Mouse (Mus musculus): ENCODE results near the gene Mier1. TPM values are rescaled to one million over a fixed set of nuclear protein-coding genes. Genes with fewer than 3 reads are reported as not detected.

Mier1 gene
- polyA plus RNA-seq, 1 experiment = 9.7 TPM

GRCm38 (mm10) chr4:103178635-103179318 is 64.6 kb downstream of the Mier1 start:
- no peaks in the 10 kb centered on the region for H3K4me1 ChIP-seq (ENCODE audit: control insufficient read depth, insufficient read depth, insufficient read length)
- no peak overlapping the region for H3K4me3 ChIP-seq (ENCODE audit: extremely low read depth, insufficient read depth, insufficient read length)
- no peak for TF ChIP-seq CTCF (IDR thresholded peaks at IDR 0.05; ENCODE audit: extremely low read depth, insufficient read depth, insufficient read length, insufficient replicate concordance)
- no peak for TF ChIP-seq POLR2A (IDR thresholded peaks at IDR 0.05; ENCODE audit: low read depth, low read length)
- H3K27me3 ChIP-seq (ENCODE audit: control insufficient read depth, insufficient read depth, low read length) = no peaks in the 10 kb centered on the region
- DNase-seq (ENCODE audit: low read depth in 1 of 2, low spot score in 2 of 2) = no peak
- WGBS = 86% methylated on average over 7 of the region's 7 CpGs
- H3K27ac ChIP-seq (ENCODE audit: insufficient read depth, low read length) = no peak overlapping the region
- H3K36me3 ChIP-seq (ENCODE audit: control insufficient read depth, insufficient read depth, low read length) = peaks cover 4% of the 10 kb centered on the region; the same call in 1 of the 2 replicates

- no peaks in the 10 kb centered on the region for H3K4me1 ChIP-seq (ENCODE audit: control insufficient read depth, insufficient read depth, insufficient read length)
- 83% methylated on average over 3 of the region's 3 CpGs for WGBS
- no peaks in the 10 kb centered on the region for H3K27me3 ChIP-seq (ENCODE audit: control insufficient read depth, insufficient read depth, low read length)
- H3K4me3 ChIP-seq (ENCODE audit: extremely low read depth, insufficient read depth, insufficient read length) = no peak overlapping the region
- peaks cover 3% of the 10 kb centered on the region; the same call in 1 of the 2 replicates for H3K36me3 ChIP-seq (ENCODE audit: control insufficient read depth, insufficient read depth, low read length)
- H3K27ac ChIP-seq (ENCODE audit: insufficient read depth, low read length) = no peak overlapping the region
- no peak for DNase-seq (ENCODE audit: low read depth in 1 of 2, low spot score in 2 of 2)
- TF ChIP-seq POLR2A (IDR thresholded peaks at IDR 0.05; ENCODE audit: low read depth, low read length) (no peak), CTCF (IDR thresholded peaks at IDR 0.05; ENCODE audit: extremely low read depth, insufficient read depth, insufficient read length, insufficient replicate concordance) (no peak)
Observed at GRCm38 (mm10) chr4:103179581-103179980, 65.4 kb downstream of the Mier1 start.

- Histone ChIP-seq H3K36me3 (ENCODE audit: control insufficient read depth, insufficient read depth, low read length) (peaks cover 5% of the 10 kb centered on the region; the same call in 1 of the 2 replicates), H3K27ac (ENCODE audit: insufficient read depth, low read length) (no peak overlapping the region), H3K4me1 (ENCODE audit: control insufficient read depth, insufficient read depth, insufficient read length) (no peaks in the 10 kb centered on the region), H3K4me3 (ENCODE audit: extremely low read depth, insufficient read depth, insufficient read length) (no peak overlapping the region), H3K27me3 (ENCODE audit: control insufficient read depth, insufficient read depth, low read length) (no peaks in the 10 kb centered on the region)
- no peak for DNase-seq (ENCODE audit: low read depth in 1 of 2, low spot score in 2 of 2)
- WGBS = 90% methylated on average over 8 of the region's 8 CpGs
- TF ChIP-seq POLR2A (IDR thresholded peaks at IDR 0.05; ENCODE audit: low read depth, low read length) (no peak), CTCF (IDR thresholded peaks at IDR 0.05; ENCODE audit: extremely low read depth, insufficient read depth, insufficient read length, insufficient replicate concordance) (no peak)
Observed at GRCm38 (mm10) chr4:103180300-103180888, 66.2 kb downstream of the Mier1 start.

- no peak for DNase-seq (ENCODE audit: low read depth in 1 of 2, low spot score in 2 of 2)
- Histone ChIP-seq H3K36me3 (ENCODE audit: control insufficient read depth, insufficient read depth, low read length) (peaks cover 8% of the 10 kb centered on the region), H3K27me3 (ENCODE audit: control insufficient read depth, insufficient read depth, low read length) (no peaks in the 10 kb centered on the region), H3K4me1 (ENCODE audit: control insufficient read depth, insufficient read depth, insufficient read length) (no peaks in the 10 kb centered on the region), H3K27ac (ENCODE audit: insufficient read depth, low read length) (no peak overlapping the region), H3K4me3 (ENCODE audit: extremely low read depth, insufficient read depth, insufficient read length) (no peak overlapping the region)
- no peak for TF ChIP-seq POLR2A (IDR thresholded peaks at IDR 0.05; ENCODE audit: low read depth, low read length)
- WGBS = 89% methylated on average over 8 of the region's 8 CpGs
Observed at GRCm38 (mm10) chr4:103188786-103189640, 74.8 kb downstream of the Mier1 start.

GRCm38 (mm10) chr4:103192421-103192820 is 78.2 kb downstream of the Mier1 start:
- H3K36me3 ChIP-seq (ENCODE audit: control insufficient read depth, insufficient read depth, low read length) = peaks cover 5% of the 10 kb centered on the region
- H3K4me3 ChIP-seq (ENCODE audit: extremely low read depth, insufficient read depth, insufficient read length) = no peak overlapping the region
- 88% methylated on average over 2 of the region's 2 CpGs for WGBS
- H3K27me3 ChIP-seq (ENCODE audit: control insufficient read depth, insufficient read depth, low read length) = no peaks in the 10 kb centered on the region
- DNase-seq (ENCODE audit: low read depth in 1 of 2, low spot score in 2 of 2) = no peak
- no peaks in the 10 kb centered on the region for H3K4me1 ChIP-seq (ENCODE audit: control insufficient read depth, insufficient read depth, insufficient read length)
- TF ChIP-seq POLR2A (IDR thresholded peaks at IDR 0.05; ENCODE audit: low read depth, low read length) = no peak
- no peak for TF ChIP-seq CTCF (IDR thresholded peaks at IDR 0.05; ENCODE audit: extremely low read depth, insufficient read depth, insufficient read length, insufficient replicate concordance)
- no peak overlapping the region for H3K27ac ChIP-seq (ENCODE audit: insufficient read depth, low read length)

GRCm38 (mm10) chr4:103197401-103197800 is 83.2 kb downstream of the Mier1 start:
- no peaks in the 10 kb centered on the region for H3K4me1 ChIP-seq (ENCODE audit: control insufficient read depth, insufficient read depth, insufficient read length)
- H3K36me3 ChIP-seq (ENCODE audit: control insufficient read depth, insufficient read depth, low read length) = no peaks in the 10 kb centered on the region; the same call in 1 of the 2 replicates
- no peak overlapping the region for H3K27ac ChIP-seq (ENCODE audit: insufficient read depth, low read length)
- TF ChIP-seq POLR2A (IDR thresholded peaks at IDR 0.05; ENCODE audit: low read depth, low read length) (no peak), CTCF (IDR thresholded peaks at IDR 0.05; ENCODE audit: extremely low read depth, insufficient read depth, insufficient read length, insufficient replicate concordance) (no peak)
- H3K27me3 ChIP-seq (ENCODE audit: control insufficient read depth, insufficient read depth, low read length) = no peaks in the 10 kb centered on the region
- no peak for DNase-seq (ENCODE audit: low read depth in 1 of 2, low spot score in 2 of 2)
- WGBS = 90% methylated on average over 8 of the region's 8 CpGs
- H3K4me3 ChIP-seq (ENCODE audit: extremely low read depth, insufficient read depth, insufficient read length) = no peak overlapping the region
